Mouse (Mus musculus): ENCODE measurements around the gene Tex101.
"Not testable (repeated sequence)": the region's sequence is repeated elsewhere in the genome, so short reads cannot be mapped to it uniquely, and the experiment has no call there.

DNA sequence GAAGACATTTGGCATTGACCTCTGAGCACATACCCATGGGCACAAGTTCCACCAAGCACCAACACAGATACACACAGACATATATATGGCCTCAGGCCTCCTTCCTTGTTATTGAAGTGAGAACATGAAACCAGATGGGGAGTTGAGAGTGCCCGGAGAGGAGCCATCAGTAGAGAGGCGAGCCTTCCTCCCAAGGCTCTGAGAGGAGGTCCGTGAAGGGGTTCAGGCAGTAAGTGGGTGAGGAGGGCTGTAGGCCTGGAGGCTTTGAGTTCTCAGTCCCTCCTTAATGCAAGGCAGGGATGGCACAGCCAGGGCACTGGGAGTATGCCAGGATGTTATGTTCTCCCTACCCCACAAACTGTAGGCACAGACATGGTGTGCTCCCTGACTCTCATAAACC, 16.2 kb upstream of the Tex101 start:
- not testable (repeated sequence) for TF ChIP-seq MAFK (IDR thresholded peaks at IDR 0.05; ENCODE audit: insufficient read depth, low read depth, low read length); ZNF384 (IDR thresholded peaks at IDR 0.05; ENCODE audit: low read depth, low read length); ZC3H11A (IDR thresholded peaks at IDR 0.05; ENCODE audit: borderline replicate concordance, low read depth, low read length); CHD2 (IDR thresholded peaks at IDR 0.05; ENCODE audit: low read depth, low read length); HCFC1 (IDR thresholded peaks at IDR 0.05; ENCODE audit: borderline replicate concordance, insufficient read depth, low read length)
